Mouse (Mus musculus) megakaryocyte, embryonic 14.5 days (primary cell): ENCODE measurements around the gene Ltbp1.

ENCODE experiments used
- FLI1 ChIP-seq: IDR thresholded peaks from 2 replicates; pipeline ENCODE4 v1.6.1; 2012; ENCODE audit warnings: low read length, inconsistent platforms, mixed read lengths
- GATA1 ChIP-seq: IDR thresholded peaks from 3 replicates; pipeline ENCODE4 v1.6.1; 2012; ENCODE audit warnings: mixed read lengths, low read length, inconsistent platforms, borderline replicate concordance

- TF ChIP-seq FLI1: no peak
- no peak for TF ChIP-seq GATA1
These were observed 228.6 kb downstream of the Ltbp1 start for GRCm38 (mm10) chr17:75233923-75234322.
